Mouse (Mus musculus) left cerebral cortex, adult 2 months (tissue): ENCODE results near the gene Fnip2. TPM values are rescaled to one million over a fixed set of nuclear protein-coding genes. Genes with fewer than 3 reads are reported as not detected.
A peak's percentile ranks its signal among the peaks of the same experiment; 100 is the strongest.

Experiments
- DNase-seq, 2 experiments: peaks; one replicate each; pipeline ENCODE4 v3.0.0; 2021 to 2022; ENCODE audit warnings: low spot score in 2 of 2, mixed read lengths in 1 of 2; ENCODE audit errors: extremely low spot score in 1 of 2
- H3K27ac ChIP-seq: fragments of 200-600 bp; 2 replicates; pipeline ENCODE4 v1.8.1; 2022
- H3K4me3 ChIP-seq: fragments of 200-600 bp; 2 replicates; pipeline ENCODE4 v1.8.1; 2022
- CTCF ChIP-seq: fragments of 200-600 bp; IDR thresholded peaks from 2 replicates; pipeline ENCODE4 v1.8.1; 2022; ENCODE audit warnings: antibody characterized with exemption, mild to moderate bottlenecking, moderate library complexity
- intact Hi-C: fragments of 180-260 bp; cut with DNase I; formaldehyde crosslinking; loops from one replicate; pipeline ENCODE4 v1.15.1; 2025
- total RNA-seq, 2 experiments: library from RNA; stranded (reverse); gene quantifications; 2 replicates each; pipeline ENCODE4 v1.2.3; 2021

The Fnip2 gene
- total RNA-seq, 2 experiments from 2014 or later = 17.7 to 20.2 TPM

- TF ChIP-seq CTCF = no peak
- no peak overlapping the region for H3K4me3 ChIP-seq
- intact Hi-C loops = no loop called here
- DNase-seq = no peak
- no peak overlapping the region for H3K27ac ChIP-seq
These were observed 77.5 kb downstream of the Fnip2 start for GRCm38 (mm10) chr3:79490102-79490501.

- H3K27ac ChIP-seq = no peak overlapping the region
- TF ChIP-seq CTCF = no peak
- intact Hi-C loops = no loop called here
- DNase-seq = no peak
- no peak overlapping the region for H3K4me3 ChIP-seq
These were observed 79.6 kb downstream of the Fnip2 start for GRCm38 (mm10) chr3:79488025-79488424.

GRCm38 (mm10) chr3:79484286-79485063 lies 83.1 kb downstream of the Fnip2 start:
- DNase-seq = no peak
- H3K4me3 ChIP-seq = no peak overlapping the region
- H3K27ac ChIP-seq = no peak overlapping the region
- no peak for TF ChIP-seq CTCF
- intact Hi-C loops = no loop called here

- H3K27ac ChIP-seq = no peak overlapping the region
These were observed 88.7 kb downstream of the Fnip2 start for GRCm38 (mm10) chr3:79478880-79479279.

GRCm38 (mm10) chr3:79478400-79478799 lies 89.2 kb downstream of the Fnip2 start:
- no peak for DNase-seq
- TF ChIP-seq CTCF = no peak
- Histone ChIP-seq H3K27ac (no peak overlapping the region), H3K4me3 (no peak overlapping the region)
- intact Hi-C loops = loop anchor here (5.0 kb wide), 1 partner anchor 256 kb away; no protein-coding TSS in a partner anchor

More at GRCm38 (mm10) chr3:79478880-79479279, 88.7 kb downstream of the Fnip2 start:
- no peak for DNase-seq
- intact Hi-C loops = loop anchor here (5.0 kb wide), 1 partner anchor 257 kb away; no protein-coding TSS in a partner anchor
- TF ChIP-seq CTCF = no peak
- H3K4me3 ChIP-seq = no peak overlapping the region

GRCm38 (mm10) chr3:79475980-79476379 lies 91.6 kb downstream of the Fnip2 start:
- no peak for TF ChIP-seq CTCF

GRCm38 (mm10) chr3:79474911-79475310 lies 92.7 kb downstream of the Fnip2 start:
- no peak for DNase-seq
- intact Hi-C loops = loop anchor here (1.0 to 5.0 kb wide), 3 partner anchors 39 to 253 kb away; no protein-coding TSS in a partner anchor
- TF ChIP-seq CTCF = no peak
- no peak overlapping the region for H3K4me3 ChIP-seq
- H3K27ac ChIP-seq = peak overlapping the region; percentile 37

More at GRCm38 (mm10) chr3:79475980-79476379, 91.6 kb downstream of the Fnip2 start:
- no peak for DNase-seq
- Histone ChIP-seq H3K27ac (peak overlapping the region; percentile 0; the same call in 1 of the 2 replicates), H3K4me3 (no peak overlapping the region)
- intact Hi-C loops = loop anchor here (1.0 to 5.0 kb wide), 3 partner anchors 40 to 254 kb away; no protein-coding TSS in a partner anchor

GRCm38 (mm10) chr3:79472362-79472761 lies 95.2 kb downstream of the Fnip2 start:
- no peak for DNase-seq
- Histone ChIP-seq H3K27ac (no peak overlapping the region), H3K4me3 (no peak overlapping the region)
- intact Hi-C loops = no loop called here
- no peak for TF ChIP-seq CTCF

GRCm38 (mm10) chr3:79469440-79469839 lies 98.2 kb downstream of the Fnip2 start:
- no peak overlapping the region for H3K27ac ChIP-seq
- H3K4me3 ChIP-seq = no peak overlapping the region
- TF ChIP-seq CTCF = no peak
- no peak for DNase-seq
- intact Hi-C loops = no loop called here

- DNase-seq = no peak
- no peak overlapping the region for H3K27ac ChIP-seq
- no peak overlapping the region for H3K4me3 ChIP-seq
- intact Hi-C loops = no loop called here
- no peak for TF ChIP-seq CTCF
These were observed 108.8 kb downstream of the Fnip2 start for GRCm38 (mm10) chr3:79458651-79459275.

- no peak for TF ChIP-seq CTCF
- Histone ChIP-seq H3K27ac (no peak overlapping the region), H3K4me3 (no peak overlapping the region)
- no peak for DNase-seq
- intact Hi-C loops = no loop called here
These were observed 111.8 kb downstream of the Fnip2 start for GRCm38 (mm10) chr3:79455761-79456160.

GRCm38 (mm10) chr3:79452696-79453263 lies 114.8 kb downstream of the Fnip2 start:
- no peak for DNase-seq
- Histone ChIP-seq H3K27ac (no peak overlapping the region), H3K4me3 (no peak overlapping the region)
- TF ChIP-seq CTCF = no peak
- intact Hi-C loops = loop anchor here (1.0 kb wide), 1 partner anchor 152 kb away; no protein-coding TSS in a partner anchor
